Mouse (Mus musculus) mouse trophoblast stem cell (cell line): ENCODE data around the gene Rpn2.

ENCODE experiments used
- in situ Hi-C, 2 experiments: fragments of 300-500 bp; cut with MseI, MboI; formaldehyde crosslinking; loops; 2 replicates in 1 of 2; 3 replicates in 1 of 2; pipeline ENCODE4 v1.15.1; 2025

Rpn2 gene

DNA sequence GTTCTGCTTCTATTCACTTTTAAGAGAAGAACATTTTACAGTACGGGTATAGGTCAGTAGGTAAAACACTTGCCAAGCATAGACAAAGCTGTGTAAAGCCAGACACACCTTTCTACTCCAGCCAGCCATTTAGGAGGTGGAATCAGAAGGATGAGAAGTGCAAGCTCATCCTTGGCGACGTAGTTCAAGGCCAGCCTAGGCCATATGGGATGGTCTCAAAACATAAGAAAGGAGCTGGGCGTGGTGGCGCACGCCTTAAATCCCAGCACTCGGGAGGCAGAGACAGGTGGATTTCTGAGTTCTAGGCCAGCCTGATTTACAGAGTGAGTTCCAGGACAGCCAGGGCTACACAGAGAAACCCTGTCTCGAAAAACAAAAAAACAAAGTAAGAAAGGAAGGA is 30.8 kb downstream of the Rpn2 start:
- in situ Hi-C loops: no loop called here

DNA sequence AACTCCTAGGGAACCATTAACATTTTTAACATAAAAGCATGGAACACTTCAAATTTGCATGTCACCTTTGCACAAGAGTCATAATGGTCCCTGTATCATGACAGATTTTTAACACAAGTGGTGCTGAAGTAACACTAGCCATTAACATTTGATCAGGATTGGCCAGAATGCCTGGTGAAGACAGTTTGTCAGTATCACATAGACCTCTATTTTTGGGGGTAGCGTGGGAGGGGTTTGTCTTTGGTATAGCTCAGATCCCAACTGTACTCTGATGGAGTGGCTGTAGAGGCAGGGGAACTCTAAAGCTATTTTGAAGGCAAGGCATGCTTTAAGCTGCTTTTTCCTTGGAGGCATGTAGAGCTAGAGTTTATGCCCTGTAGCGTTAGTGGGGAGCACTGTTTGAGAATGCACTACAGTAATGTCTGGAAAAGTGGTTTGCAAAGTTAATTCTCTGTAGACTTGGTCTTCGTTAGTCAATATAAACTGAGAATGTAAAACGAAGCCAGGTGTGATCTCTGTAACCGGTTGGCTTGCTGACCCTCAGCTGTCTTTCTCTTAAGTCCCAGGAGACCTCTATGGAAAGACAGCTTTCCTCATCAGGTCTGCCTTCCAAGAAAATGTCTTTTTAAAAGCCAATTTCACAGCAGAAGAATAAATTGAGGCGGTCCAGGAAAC is 32.3 kb downstream of the Rpn2 start:
- in situ Hi-C loops: no loop called here

DNA sequence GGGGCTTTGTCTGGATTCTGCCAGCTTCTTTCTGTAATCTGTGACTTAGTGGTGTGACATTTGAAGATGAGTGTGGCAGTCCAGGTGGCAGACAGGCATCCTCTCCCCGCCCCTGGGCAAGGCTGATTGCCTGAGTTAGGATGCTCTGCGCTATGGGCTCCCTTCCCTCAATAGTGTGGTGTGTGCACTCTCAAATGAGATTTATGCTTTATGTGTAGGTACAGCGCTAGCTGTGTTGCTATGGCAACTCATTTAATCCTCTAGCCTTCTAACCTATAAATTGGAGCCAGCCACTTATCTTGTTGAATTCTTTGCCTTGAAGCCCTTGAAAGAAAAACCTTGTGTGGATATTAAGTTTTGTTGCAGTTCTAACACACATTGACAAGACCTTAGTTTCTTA is 34.9 kb downstream of the Rpn2 start:
- in situ Hi-C loops: no loop called here

DNA sequence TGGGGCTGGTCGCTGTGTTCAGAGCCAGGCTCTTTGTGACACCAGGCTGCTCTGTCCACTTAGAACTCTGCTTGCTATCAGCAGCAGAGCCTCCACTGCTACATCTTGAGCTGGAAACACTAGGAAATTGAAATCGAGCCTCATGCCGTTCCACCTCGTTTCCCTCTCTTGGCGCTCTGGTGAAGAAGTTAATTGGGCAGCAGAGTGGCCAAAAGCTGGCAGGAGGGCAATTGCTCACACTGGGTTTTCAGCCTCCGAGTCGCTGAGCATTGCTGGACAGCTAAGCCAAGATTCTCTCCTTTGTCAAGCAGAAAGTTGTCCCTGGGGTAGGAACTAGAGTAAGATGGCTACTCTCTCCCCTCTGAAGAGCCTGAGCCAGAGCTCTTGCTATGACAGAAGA is 35.5 kb downstream of the Rpn2 start:
- in situ Hi-C loops: no loop called here

DNA sequence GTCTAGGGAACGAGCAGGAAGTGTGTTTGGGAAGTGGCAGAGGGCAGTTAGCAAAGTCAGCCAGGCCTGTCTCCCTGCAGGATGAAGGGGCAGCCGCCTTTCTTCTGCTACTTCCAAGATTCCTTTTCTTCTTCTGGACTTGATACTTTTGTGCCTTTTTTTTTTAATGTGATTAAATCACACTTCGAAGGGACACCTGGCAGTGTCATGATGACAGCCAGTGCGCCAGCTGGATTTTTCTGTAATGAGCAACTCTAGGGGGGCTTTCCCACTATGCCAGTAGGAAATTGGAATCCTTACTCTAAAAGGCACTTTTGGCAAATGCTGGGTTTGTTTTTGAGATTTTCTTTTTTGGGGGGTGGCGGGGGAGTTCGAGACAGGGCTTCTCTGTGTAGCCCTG is 36.7 kb downstream of the Rpn2 start:
- in situ Hi-C loops: no loop called here

DNA sequence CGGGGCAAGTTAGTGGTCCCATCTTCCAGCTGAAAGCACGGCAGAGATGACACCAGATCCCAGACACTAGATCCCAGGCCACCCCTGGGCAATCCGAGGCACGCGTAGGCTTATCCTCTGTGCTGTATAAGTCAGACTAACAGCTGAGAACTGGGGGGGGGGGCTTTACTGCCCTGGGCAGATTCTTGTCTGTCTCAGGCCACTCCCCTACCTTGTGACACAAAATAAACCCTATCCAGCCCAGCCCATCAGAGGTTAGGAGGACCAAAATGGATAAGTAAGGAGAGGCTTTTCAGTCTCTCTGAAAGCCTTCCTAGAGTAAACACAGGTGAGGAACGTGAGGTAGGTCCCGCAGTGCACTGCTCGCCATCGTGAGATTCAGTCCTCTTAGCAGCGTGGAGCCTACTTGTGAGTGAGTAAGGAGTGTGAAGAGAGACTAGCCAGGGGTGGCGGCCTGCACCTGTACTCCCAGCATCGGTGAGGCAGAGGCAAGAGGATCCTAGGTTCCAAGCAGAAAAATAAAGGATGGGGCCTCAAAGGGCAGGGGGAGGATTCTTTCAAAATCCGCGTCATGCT is 37.6 kb downstream of the Rpn2 start:
- in situ Hi-C loops: no loop called here

DNA sequence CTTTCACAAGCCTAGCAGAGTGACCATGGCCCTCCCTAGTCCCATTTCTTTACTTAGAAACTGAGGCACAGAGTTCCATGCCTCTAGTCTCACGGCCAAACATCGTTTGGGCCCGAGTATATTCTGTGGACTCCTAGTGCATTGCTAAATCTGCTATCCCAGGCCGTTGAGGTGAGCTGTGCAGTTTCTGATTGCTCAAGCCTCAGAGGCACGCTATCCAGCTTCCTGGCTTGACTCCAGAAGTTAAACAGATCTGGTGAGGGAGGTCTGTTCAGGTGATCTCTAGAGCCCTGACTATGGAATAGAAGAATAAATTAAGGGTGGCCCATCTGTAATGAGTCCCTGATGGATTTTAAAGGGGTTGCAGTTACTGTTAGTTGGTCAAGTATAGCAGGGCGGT is 38.4 kb downstream of the Rpn2 start:
- in situ Hi-C loops: no loop called here

DNA sequence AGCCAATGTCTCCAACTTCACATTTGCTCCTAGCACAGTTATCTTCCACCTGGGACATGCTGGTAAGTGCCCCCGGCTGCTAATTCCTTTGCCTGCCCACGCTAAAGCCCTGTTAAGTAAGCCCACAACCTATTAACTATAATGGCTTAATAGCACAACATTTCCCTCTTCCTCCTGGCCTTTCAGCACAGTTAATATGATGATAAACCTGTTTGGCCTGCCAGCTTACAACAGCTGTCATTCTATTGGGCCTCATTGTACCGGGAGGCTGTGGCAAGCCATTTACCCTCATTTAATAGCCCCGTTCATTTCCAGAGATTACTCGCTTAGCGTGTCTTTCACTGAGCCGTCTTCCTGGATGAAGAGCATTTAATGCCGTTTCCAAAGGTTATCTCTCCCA is 41.3 kb downstream of the Rpn2 start:
- in situ Hi-C loops: no loop called here

DNA sequence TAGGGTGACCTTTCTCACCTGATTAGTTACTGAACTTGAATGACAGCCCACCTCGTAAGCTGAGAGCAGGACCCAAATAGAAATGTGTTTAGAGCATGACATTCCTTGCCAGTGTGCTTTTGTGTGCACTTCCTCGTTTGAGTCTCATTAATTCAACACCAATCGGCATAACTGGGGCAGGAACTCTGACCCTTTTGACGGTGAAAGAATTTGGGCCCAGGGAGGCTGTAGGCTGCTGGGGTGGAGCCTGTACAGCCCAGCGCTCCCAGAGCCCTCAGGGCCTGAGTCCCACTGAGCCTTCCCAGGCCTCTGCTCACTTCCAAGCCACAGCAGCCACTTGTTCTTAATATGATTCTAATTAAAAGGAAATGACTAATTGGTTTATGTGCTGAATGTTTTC is 42.1 kb downstream of the Rpn2 start:
- in situ Hi-C loops: no loop called here

DNA sequence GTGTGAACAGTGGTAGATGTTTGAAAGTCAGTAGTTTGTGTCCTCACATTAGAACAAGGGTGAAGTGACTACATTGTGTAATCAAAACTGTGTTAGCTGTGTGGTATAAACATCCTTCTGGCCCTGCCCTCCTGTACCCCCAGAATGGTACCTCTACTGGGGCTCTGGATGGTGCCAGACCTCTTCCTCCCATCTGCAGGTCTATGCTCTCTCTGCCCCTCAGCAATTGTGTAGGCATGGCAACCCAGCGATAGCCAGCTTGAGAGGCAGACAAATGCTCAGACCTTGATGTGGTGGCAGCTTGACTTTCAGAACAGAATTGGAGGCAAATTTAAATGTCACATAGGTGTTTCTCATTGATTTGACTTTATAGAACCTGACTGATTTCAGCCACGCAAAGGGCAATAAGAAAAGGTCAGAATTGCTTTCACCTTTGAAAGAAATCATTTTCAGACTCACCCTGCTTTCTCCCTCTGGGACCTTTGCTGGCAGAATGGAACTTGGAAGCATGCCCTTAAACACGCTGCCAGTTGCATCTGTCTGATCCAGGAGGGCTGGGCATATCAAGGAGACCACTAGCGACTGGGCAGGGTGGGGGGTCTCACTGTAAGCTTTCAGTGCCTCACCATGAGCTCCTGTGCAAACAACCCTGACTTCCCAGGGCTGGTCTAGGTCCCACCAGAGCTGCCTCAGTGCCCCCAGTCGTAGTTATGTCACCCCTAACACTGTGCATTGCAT is 43.4 kb downstream of the Rpn2 start:
- in situ Hi-C loops: no loop called here

DNA sequence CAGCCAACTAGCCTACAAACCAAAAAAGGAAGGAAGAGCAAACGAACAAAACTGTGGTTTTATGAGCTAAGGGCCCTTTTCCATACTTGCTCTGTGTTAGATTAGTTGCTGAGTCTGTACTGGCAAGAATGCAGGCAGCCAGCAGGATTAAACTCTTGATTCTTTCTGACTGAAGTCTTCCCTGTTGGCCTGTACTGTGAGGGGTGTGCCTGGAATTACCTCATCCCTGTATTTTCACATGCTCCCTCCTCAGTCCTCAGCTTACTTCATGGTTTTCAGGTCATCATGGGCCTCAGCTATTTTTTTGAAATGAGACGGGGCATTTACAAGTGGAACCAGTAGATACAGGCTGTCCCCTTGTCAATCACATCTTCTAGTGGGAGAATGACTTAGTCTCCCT is 46.4 kb downstream of the Rpn2 start:
- in situ Hi-C loops: no loop called here

DNA sequence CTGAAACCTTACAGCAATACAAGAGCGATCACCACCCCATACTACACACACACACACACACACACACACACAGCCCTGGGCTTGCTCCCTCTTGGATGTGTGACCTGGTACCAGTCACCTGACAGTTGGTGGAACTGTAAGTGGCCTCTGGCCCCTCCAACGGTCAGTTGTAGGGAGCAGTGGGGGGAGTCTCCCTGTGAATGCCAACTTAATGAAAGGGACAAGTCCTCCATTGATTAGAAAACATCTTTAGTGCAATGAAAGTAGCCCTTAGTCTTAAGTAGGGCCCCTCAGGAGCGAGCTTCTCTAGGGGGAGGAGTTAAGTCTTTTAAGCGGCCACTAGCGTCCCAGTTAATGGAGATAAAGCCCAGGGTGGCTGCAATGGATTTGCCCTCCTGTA is 49.3 kb downstream of the Rpn2 start:
- in situ Hi-C loops: no loop called here

DNA sequence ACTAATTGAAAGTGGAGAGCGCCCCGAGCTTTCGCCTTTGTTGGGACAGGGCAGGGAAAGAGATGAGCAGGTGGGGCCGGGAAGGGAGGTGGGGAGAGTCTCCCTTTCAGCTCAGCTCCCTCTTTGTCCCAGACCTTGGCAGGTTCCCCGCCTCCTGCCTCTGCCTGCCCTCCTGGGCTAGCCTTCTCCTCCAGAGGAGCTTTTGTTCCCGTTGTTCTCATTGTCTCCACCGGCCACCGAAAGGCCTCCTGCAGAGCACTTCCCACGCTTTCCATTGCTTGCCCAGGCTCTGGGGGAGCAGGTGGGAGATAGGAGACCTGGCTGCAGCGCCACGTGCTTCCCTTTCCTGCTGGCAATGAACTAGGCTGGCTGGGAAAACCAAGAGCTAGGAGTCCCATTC is 49.8 kb downstream of the Rpn2 start:
- in situ Hi-C loops: no loop called here

DNA sequence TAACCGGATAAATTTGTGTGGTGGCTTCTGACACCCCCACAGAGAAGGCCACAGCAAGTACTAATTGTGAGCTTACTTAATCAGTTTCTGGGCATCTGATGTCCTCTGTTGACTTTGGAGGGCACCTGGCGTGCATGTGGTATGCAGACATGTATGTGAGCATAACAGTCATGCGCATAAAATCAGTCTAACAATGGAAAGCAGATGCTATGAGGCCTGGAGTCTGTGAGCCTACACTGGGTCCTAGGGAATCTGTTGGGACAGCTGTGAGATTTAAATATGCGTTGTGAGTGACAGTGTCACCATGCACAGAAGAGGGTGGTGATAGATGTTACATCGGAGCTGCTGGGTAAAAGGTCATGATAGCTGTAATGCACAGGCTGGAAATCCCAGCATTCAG is 53.2 kb downstream of the Rpn2 start:
- in situ Hi-C loops: loop anchor here in 1 of 2 experiments (10.0 kb wide), 1 partner anchor 243 kb away; the partner anchor contains the start of gene Blcap

DNA sequence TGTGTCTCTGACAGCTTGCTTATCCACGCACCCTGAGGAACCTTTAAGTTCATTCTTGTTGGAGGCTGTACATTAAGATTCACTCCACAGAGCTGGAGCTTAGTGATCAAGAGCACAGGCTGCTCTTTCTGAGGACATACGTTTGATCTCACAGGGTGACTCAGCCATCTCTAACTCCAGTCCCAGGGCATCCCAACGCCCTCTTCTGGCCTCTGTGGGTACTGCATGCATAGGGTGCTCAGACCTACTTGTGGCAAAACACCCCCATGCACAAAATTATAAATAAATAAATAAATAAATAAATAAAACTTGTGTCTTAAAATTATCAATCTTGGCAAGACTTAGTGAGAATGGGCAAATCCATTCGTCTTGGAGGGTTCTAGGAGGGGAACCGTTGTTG is 59.8 kb downstream of the Rpn2 start:
- in situ Hi-C loops: loop anchor here in 1 of 2 experiments (10.0 kb wide), 1 partner anchor 236 kb away; the partner anchor contains the start of gene Blcap

DNA sequence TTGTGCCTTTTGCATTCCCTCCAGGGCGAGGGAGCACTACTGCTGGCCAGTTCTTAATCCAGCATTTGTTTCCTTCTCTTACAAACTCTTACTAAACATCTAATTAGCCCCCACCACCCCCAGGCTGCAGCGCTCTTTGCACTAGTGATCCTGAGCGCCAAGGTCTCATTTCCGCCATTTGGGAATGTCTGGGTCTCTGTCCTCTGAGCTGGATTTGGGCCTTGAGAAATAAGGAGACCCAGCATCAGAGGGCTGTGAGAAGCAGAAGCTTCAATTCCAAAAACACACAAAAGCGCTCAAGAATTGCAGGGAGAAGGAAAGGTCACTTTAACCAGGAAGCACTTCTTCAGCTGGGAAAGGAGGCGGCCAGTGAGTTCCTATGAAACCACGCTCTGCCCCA is 60.7 kb downstream of the Rpn2 start:
- in situ Hi-C loops: loop anchor here in 1 of 2 experiments (10.0 kb wide), 1 partner anchor 235 kb away; the partner anchor contains the start of gene Blcap

DNA sequence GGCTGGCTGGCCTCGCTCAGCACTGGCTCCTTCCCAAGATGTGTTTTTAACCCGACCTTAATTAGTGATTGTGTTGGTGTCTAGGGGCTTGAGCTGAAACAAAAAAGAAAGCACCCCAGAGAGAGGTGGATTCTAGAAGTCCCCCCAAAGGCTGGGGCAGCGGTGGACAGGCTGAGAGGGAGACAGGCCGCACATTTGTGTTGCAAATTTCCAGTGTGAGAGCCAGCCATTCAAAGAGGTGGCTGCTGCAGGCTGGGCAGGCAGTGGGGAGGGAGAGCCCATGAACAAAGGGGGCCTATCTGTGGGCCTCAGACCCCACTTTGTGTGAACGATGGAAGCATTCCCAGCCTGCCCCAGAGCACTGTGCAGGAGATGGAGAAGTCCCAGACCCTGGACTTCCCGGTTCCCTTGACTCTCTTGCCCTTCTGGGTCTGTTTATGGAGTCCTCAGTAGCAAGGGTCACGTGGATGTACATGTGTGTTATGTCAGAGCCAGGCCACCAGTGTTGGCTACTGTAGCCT is 61.5 kb downstream of the Rpn2 start:
- in situ Hi-C loops: loop anchor here (5.0 to 10.0 kb wide), 3 partner anchors 117 to 232 kb away; partner anchors contain the start of gene Blcap (in 1 of the 2)

DNA sequence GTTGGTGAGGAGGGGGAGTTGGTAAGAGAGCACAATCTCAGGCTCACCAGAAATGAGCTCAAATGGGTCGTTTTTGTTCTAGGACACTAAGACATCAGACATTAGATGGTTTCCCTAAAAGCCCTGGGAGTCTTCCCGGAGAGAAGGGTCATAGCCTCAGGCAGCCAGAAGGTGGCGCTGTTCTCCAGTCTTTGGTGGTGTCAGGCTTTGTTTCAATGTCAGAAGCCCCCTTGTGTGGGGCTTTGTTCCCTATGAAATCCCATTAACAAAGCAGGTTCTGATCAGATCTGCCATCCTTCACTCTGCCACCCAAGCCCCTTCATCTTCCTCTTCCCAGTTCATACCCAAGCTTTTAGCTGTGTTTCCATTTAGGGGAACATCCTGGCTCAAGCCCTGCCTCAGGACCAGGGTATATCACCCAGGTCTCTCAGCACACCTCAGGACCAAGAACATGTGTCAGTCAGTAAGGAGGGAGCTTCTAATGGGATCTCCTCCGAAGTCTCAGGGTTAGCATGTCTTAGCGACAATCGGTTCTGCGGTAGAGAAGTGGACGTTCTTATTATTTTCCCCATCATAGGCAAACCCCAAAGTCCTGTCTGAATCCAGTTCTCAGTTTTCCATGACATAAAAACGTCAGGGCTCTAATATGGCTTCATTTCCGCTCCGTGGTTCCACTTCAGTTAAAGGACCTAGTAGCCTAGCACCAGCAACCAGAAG is 62.9 kb downstream of the Rpn2 start:
- in situ Hi-C loops: loop anchor here (5.0 to 10.0 kb wide), 3 partner anchors 116 to 231 kb away; partner anchors contain the start of gene Blcap (in 1 of the 2)

DNA sequence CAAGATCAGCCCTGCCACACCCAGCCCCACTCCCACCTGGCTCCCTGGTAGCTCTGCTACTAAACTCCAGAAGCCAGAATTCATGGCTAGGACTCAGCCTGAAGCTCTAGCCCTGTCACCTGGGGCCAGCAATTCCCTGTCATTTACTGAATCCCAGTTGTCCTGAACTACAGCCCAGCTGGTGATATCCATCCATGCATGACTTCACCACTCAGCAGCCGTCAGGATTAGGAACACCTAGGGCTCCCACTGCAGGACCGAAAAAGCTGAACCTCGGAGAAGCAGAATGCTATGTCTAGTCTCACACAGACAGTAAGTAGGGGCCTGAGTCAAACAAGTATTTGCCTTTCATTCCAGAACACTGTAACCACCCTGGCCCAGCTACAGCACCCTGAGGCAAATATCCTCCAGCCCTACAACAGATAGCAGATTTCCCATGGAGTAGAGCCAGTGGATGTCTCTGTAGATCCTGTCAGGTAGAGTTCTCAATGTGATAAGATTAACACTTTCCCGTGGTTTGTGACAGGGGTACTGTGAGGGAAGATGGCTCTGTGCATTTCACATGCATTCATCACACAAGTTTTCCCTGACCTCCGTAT is 63.6 kb downstream of the Rpn2 start:
- in situ Hi-C loops: loop anchor here (5.0 to 10.0 kb wide), 3 partner anchors 115 to 230 kb away; partner anchors contain the start of gene Blcap (in 1 of the 2)

DNA sequence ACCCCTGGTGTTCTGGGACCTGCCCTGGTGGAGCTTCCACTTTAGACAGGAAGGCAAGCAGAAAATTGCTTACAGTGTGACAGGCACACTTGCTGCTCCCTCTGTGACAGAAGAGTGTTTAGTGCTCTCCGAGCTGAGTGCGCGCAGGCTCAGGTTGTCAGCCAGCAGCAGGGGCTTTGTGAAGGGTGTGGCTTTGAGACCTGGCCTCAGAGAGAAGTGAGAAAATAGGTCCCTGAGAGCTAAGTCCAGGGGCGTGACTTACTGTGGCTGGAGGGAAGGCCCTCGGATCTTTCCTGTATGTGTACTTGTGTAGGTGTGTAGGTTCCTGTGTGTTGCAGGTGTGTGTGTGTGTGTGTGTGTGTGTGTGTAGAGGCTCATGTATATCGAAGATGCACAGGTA is 64.5 kb downstream of the Rpn2 start:
- in situ Hi-C loops: loop anchor here (5.0 to 10.0 kb wide), 3 partner anchors 114 to 229 kb away; partner anchors contain the start of gene Blcap (in 1 of the 2)
